ENCODE assay signal across 20 mouse cellular contexts in genomic region chr6:139986564-139986963, GRCm38 (mm10). TPM values are rescaled to one million over a fixed set of nuclear protein-coding genes. Genes with fewer than 3 reads are reported as not detected.
"Had no signal": no experiment of that assay in that cellular context is flagged by ENCODE, and none has a peak within 500 bp of the region (broad histone marks: within the 10 kb centered on the region; RNA-seq: fewer than 3 reads in every experiment).

No protein-coding gene starts in this region.

- H3K4me3 ChIP-seq: liver, embryonic 13.5 days; liver, embryonic 15.5 days; megakaryocyte, embryonic 14.5 days; midbrain, embryonic 13.5 days; midbrain, embryonic 15.5 days; neural tube, embryonic 12.5 days; stomach, embryonic 15.5 days had no signal

- H3K4me1 ChIP-seq: liver, embryonic 13.5 days; liver, embryonic 15.5 days; megakaryocyte, embryonic 14.5 days; neural tube, embryonic 12.5 days; stomach, embryonic 15.5 days had no signal

- H3K27me3 ChIP-seq: liver, embryonic 13.5 days; liver, embryonic 15.5 days; megakaryocyte, embryonic 14.5 days; midbrain, embryonic 13.5 days; midbrain, embryonic 15.5 days; neural tube, embryonic 12.5 days; stomach, embryonic 15.5 days had no signal

- H3K27ac ChIP-seq: liver, embryonic 13.5 days; liver, embryonic 15.5 days; macrophage; midbrain, embryonic 13.5 days; midbrain, embryonic 15.5 days; neural tube, embryonic 12.5 days; stomach, embryonic 15.5 days; stomach, postnatal 0 days had no signal

- DNase-seq: liver, embryonic 13.5 days; liver, postnatal 0 days; right cerebral cortex, postnatal 14 days; thymus, adult 2 months; thymus, postnatal 25 days; thymus, postnatal 4 days had no signal

- ATAC-seq: liver, postnatal 0 days; midbrain, embryonic 13.5 days; midbrain, embryonic 15.5 days had no signal

- H3K9me3 ChIP-seq: liver, embryonic 13.5 days; liver, embryonic 15.5 days; midbrain, embryonic 13.5 days; midbrain, embryonic 15.5 days; neural tube, embryonic 12.5 days; stomach, embryonic 15.5 days had no signal

- H3K9ac ChIP-seq: liver, embryonic 13.5 days; liver, embryonic 15.5 days; liver, postnatal 0 days; midbrain, embryonic 13.5 days; midbrain, embryonic 15.5 days; neural tube, embryonic 12.5 days; stomach, embryonic 15.5 days had no signal

- H3K36me3 ChIP-seq: liver, embryonic 13.5 days; liver, embryonic 15.5 days; midbrain, embryonic 13.5 days; midbrain, embryonic 15.5 days; neural tube, embryonic 12.5 days; stomach, embryonic 15.5 days had no signal

- H3K4me2 ChIP-seq: liver, embryonic 11.5 days; liver, embryonic 13.5 days; liver, embryonic 15.5 days; midbrain, embryonic 11.5 days; midbrain, embryonic 13.5 days; midbrain, embryonic 15.5 days; neural tube, embryonic 12.5 days; stomach, embryonic 15.5 days had no signal

RNA-seq across cellular contexts. Expression of gene Capza3, which starts 54.5 kb away (rescaled TPM):
- polyA plus RNA-seq: liver, embryonic 11.5 days; liver, embryonic 13.5 days; liver, embryonic 15.5 days; liver, postnatal 0 days; macrophage; midbrain, embryonic 11.5 days; midbrain, embryonic 13.5 days; midbrain, embryonic 15.5 days; midbrain, postnatal 0 days; neural tube, embryonic 12.5 days; neural tube, embryonic 14.5 days; spleen, adult 2 months; stomach, embryonic 15.5 days; stomach, postnatal 0 days; thymus, adult 2 months; urinary bladder, adult 2 months had no signal

RNA-seq across cellular contexts. Expression of gene Plcz1, which starts 54.7 kb away (rescaled TPM):
- polyA plus RNA-seq: liver, embryonic 11.5 days; liver, embryonic 13.5 days; liver, embryonic 15.5 days; liver, postnatal 0 days; macrophage; midbrain, embryonic 11.5 days; midbrain, embryonic 13.5 days; neural tube, embryonic 12.5 days; neural tube, embryonic 14.5 days; spleen, adult 2 months; stomach, embryonic 15.5 days; stomach, postnatal 0 days had no signal
